Mouse (Mus musculus) C2C12 (cell line): ENCODE measurements around the gene Gnat1.

Source experiments
- CEBPB ChIP-seq: IDR thresholded peaks from one replicate; pipeline ENCODE4 v1.6.1; 2011; ENCODE audit warnings: low read depth, mild to moderate bottlenecking, control low read depth, moderate library complexity
- CTCF ChIP-seq: IDR thresholded peaks from one replicate; pipeline ENCODE4 v1.5.1; 2011; ENCODE audit not compliant: control insufficient read depth, insufficient read depth, insufficient read length
- FOSL1 ChIP-seq: IDR thresholded peaks from one replicate; pipeline ENCODE4 v1.8.0; 2011; ENCODE audit warnings: mild to moderate bottlenecking, low read length; ENCODE audit not compliant: poor library complexity, insufficient read depth, severe bottlenecking
- MAX ChIP-seq: IDR thresholded peaks from one replicate; pipeline ENCODE4 v1.6.1; 2011; ENCODE audit warnings: mild to moderate bottlenecking, control low read depth
- MYOD1 ChIP-seq: IDR thresholded peaks from one replicate; pipeline ENCODE4 v1.6.1; 2011; ENCODE audit warnings: low read depth; ENCODE audit not compliant: control insufficient read depth, insufficient read length
- MYOG ChIP-seq: IDR thresholded peaks from one replicate; pipeline ENCODE4 v1.6.1; 2011; ENCODE audit not compliant: control insufficient read depth, insufficient read length; ENCODE audit errors: extremely low read depth
- USF1 ChIP-seq: IDR thresholded peaks from one replicate; pipeline ENCODE4 v1.6.1; 2011; ENCODE audit warnings: low read depth, mild to moderate bottlenecking, control low read depth, moderate library complexity

DNA sequence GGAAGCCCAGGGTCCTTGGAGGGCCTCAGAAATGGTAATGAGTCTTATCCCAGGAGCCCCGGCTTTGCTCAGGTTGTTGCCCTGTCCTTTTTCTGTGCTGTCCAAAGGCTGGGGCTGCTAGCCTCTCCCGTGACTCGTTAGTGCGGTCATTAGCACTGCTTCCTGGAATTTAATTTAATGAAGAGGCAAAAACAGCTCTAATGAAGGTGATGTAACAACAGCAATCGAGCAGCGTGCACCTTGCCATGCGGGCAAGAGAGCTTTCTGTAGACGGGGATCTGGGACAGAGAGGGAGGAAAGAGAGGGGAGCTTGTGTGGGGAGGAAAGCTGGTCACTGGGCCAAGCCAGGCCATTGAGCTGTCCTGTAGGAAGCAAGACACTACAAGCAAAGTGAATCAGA, 37.8 kb downstream of the Gnat1 start:
- TF ChIP-seq CTCF (no peak), MAX (no peak), MYOG (no peak), USF1 (no peak), MYOD1 (no peak), CEBPB (no peak), FOSL1 (no peak)
